Mouse (Mus musculus) right cerebral cortex, postnatal 36 days (tissue): Measurements from ENCODE around the gene Gm4312.
"Not testable (repeated sequence)": the region's sequence is repeated elsewhere in the genome, so short reads cannot be mapped to it uniquely, and the experiment has no call there.

Experiments
- DNase-seq, 2 experiments: peaks; one replicate each; pipeline ENCODE4 v3.0.0; 2022; ENCODE audit warnings: low spot score in 2 of 2, mixed read lengths in 1 of 2

The Gm4312 gene

GRCm38 (mm10) chr10:100382460-100382859, at the start of gene Gm4312:
Gene Gm4312, minus strand, starts transcription at chr10:100382560.
- not testable (repeated sequence) for DNase-seq

- no peak for DNase-seq
These were observed 45.2 kb upstream of the Gm4312 start for GRCm38 (mm10) chr10:100427592-100427991.

- no peak for DNase-seq
These were observed 33.2 kb upstream of the Gm4312 start for GRCm38 (mm10) chr10:100415566-100415965.

GRCm38 (mm10) chr10:100402301-100402700, 19.9 kb upstream of the Gm4312 start:
- not testable (repeated sequence) for DNase-seq

GRCm38 (mm10) chr10:100361038-100361437, 21.3 kb downstream of the Gm4312 start, which contains the start of gene Gm4307:
Gene Gm4307, plus strand, starts transcription at chr10:100361338.
- DNase-seq: not testable (repeated sequence)

GRCm38 (mm10) chr10:100356841-100357240, 25.5 kb downstream of the Gm4312 start:
- peak in 1 of 2 experiments; percentile 1 for DNase-seq

GRCm38 (mm10) chr10:100350793-100351192, 31.6 kb downstream of the Gm4312 start, which contains the start of gene Gm4305:
Gene Gm4305, plus strand, starts transcription at chr10:100351093.
- DNase-seq: not testable (repeated sequence)

- not testable (repeated sequence) for DNase-seq
These were observed 36.7 kb downstream of the Gm4312 start, which contains the start of gene Gm4303 for GRCm38 (mm10) chr10:100345672-100346071. Gene Gm4303, plus strand, starts transcription at chr10:100345972.

- DNase-seq: not testable (repeated sequence)
These were observed 41.8 kb downstream of the Gm4312 start, which contains the start of gene Gm4302 for GRCm38 (mm10) chr10:100340536-100340935. Gene Gm4302, plus strand, starts transcription at chr10:100340836.

- DNase-seq: not testable (repeated sequence)
These were observed 47.0 kb downstream of the Gm4312 start, which contains the start of gene Gm4301 for GRCm38 (mm10) chr10:100335376-100335775. Gene Gm4301, plus strand, starts transcription at chr10:100335676.
